Mouse (Mus musculus) thymus, adult 2 months (tissue): ENCODE measurements around the gene Myl3.

Experiments
- CTCF ChIP-seq: fragments of 200-500 bp; IDR thresholded peaks from 2 replicates; pipeline ENCODE4 v1.5.1; 2012; ENCODE audit warnings: mild to moderate bottlenecking, control low read depth, low read length, moderate library complexity, borderline replicate concordance; ENCODE audit not compliant: control insufficient read depth, poor library complexity, insufficient read depth; ENCODE audit errors: extremely low read depth
- POLR2A ChIP-seq: fragments of 200-500 bp; IDR thresholded peaks from 2 replicates; pipeline ENCODE4 v1.6.1; 2012; ENCODE audit warnings: mild to moderate bottlenecking, low read length, control low read depth, moderate library complexity; ENCODE audit not compliant: control insufficient read depth, poor library complexity, insufficient read depth; ENCODE audit errors: extremely low read depth

- TF ChIP-seq CTCF (no peak), POLR2A (no peak)
These were observed 2.0 kb downstream of the Myl3 start for GRCm38 (mm10) chr9:110743456-110744323.
